Mouse (Mus musculus): ENCODE data around the gene Ehd2. TPM values are rescaled to one million over a fixed set of nuclear protein-coding genes. Genes with fewer than 3 reads are reported as not detected.

Gene Ehd2
- polyA plus RNA-seq, 1 experiment from 2014 or later = 22.3 TPM

Other genes starting within 250 kb of the Ehd2 start
- not detected in 2 replicates for gene Obox5, start 217.4 kb downstream of the Ehd2 start, polyA plus RNA-seq (2014; fragmentation: Nextera tagmentation; extraction: Ambion mirVana)
- gene Obox6, start 127.9 kb downstream of the Ehd2 start, polyA plus RNA-seq (2014; fragmentation: Nextera tagmentation; extraction: Ambion mirVana) = not detected in 2 replicates
- gene Crx, start 87.6 kb downstream of the Ehd2 start, polyA plus RNA-seq (2014; fragmentation: Nextera tagmentation; extraction: Ambion mirVana) = not detected in 2 replicates
- not detected in 2 replicates for gene Crxos, start 85.0 kb downstream of the Ehd2 start, polyA plus RNA-seq (2014; fragmentation: Nextera tagmentation; extraction: Ambion mirVana)
- gene Selenow, start 45.2 kb downstream of the Ehd2 start, polyA plus RNA-seq (2014; fragmentation: Nextera tagmentation; extraction: Ambion mirVana) = 811 and 907 TPM in 2 replicates
- 203 and 216 TPM in 2 replicates for gene Nop53, start 21.5 kb downstream of the Ehd2 start, polyA plus RNA-seq (2014; fragmentation: Nextera tagmentation; extraction: Ambion mirVana)
- gene Bicra, start 80.4 kb upstream of the Ehd2 start, polyA plus RNA-seq (2014; fragmentation: Nextera tagmentation; extraction: Ambion mirVana) = 6.9 and 10.0 TPM in 2 replicates
- gene Zfp541, start 94.2 kb upstream of the Ehd2 start, polyA plus RNA-seq (2014; fragmentation: Nextera tagmentation; extraction: Ambion mirVana) = 0.04 and 0.07 TPM in 2 replicates
- 179 and 188 TPM in 2 replicates for gene Napa, start 130.9 kb upstream of the Ehd2 start, polyA plus RNA-seq (2014; fragmentation: Nextera tagmentation; extraction: Ambion mirVana)
- 25.1 and 29.2 TPM in 2 replicates for gene Kptn, start 152.3 kb upstream of the Ehd2 start, polyA plus RNA-seq (2014; fragmentation: Nextera tagmentation; extraction: Ambion mirVana)
- gene Slc8a2, start 162.3 kb upstream of the Ehd2 start, polyA plus RNA-seq (2014; fragmentation: Nextera tagmentation; extraction: Ambion mirVana) = 0.21 and 0.24 TPM in 2 replicates
- gene Meis3, start 207.5 kb upstream of the Ehd2 start, polyA plus RNA-seq (2014; fragmentation: Nextera tagmentation; extraction: Ambion mirVana) = 26.1 and 28.0 TPM in 2 replicates